Mouse (Mus musculus) gastrocnemius, postnatal 4 days (tissue): ENCODE data around the gene Itga7. TPM values are rescaled to one million over a fixed set of nuclear protein-coding genes. Genes with fewer than 3 reads are reported as not detected.
"Not testable (repeated sequence)": the region's sequence is repeated elsewhere in the genome, so short reads cannot be mapped to it uniquely, and the experiment has no call there.

Experiments used
- DNase-seq, 2 experiments: peaks; one replicate each; pipeline ENCODE4 v3.0.0; 2021 to 2022; ENCODE audit warnings: low spot score in 2 of 2, mixed read lengths in 2 of 2
- total RNA-seq, 2 experiments: library from RNA; stranded (reverse); gene quantifications; 2 replicates each; pipeline ENCODE4 v1.2.3; 2021

Gene Itga7
- total RNA-seq, 2 experiments from 2014 or later, result 148 to 157 TPM

GRCm38 (mm10) chr10:128977522-128978114, 44.0 kb downstream of the Itga7 start:
- peak; percentile 25 to 39 for DNase-seq

GRCm38 (mm10) chr10:128980644-128981365, 47.2 kb downstream of the Itga7 start:
- DNase-seq, result no peak

GRCm38 (mm10) chr10:128989131-128989530, 55.5 kb downstream of the Itga7 start, which contains the start of gene Olfr9:
Gene Olfr9, plus strand, starts transcription at chr10:128989431.
- DNase-seq, result not testable (repeated sequence)

GRCm38 (mm10) chr10:128990129-128990850, 56.7 kb downstream of the Itga7 start:
- not testable (repeated sequence) for DNase-seq

GRCm38 (mm10) chr10:128990994-128991393, 57.4 kb downstream of the Itga7 start:
- DNase-seq, result no peak

GRCm38 (mm10) chr10:128995796-128996195, 62.2 kb downstream of the Itga7 start:
- no peak for DNase-seq

GRCm38 (mm10) chr10:128996523-128997040, 63.0 kb downstream of the Itga7 start:
- DNase-seq, result no peak

GRCm38 (mm10) chr10:129004032-129004920, 70.7 kb downstream of the Itga7 start:
- DNase-seq, result no peak

Other genes starting within 250 kb of the Itga7 start
- 10 to 100 TPM; 85.8 to 88.8 TPM for gene Rab5b, start 237.6 kb upstream of the Itga7 start, total RNA-seq
- 1 to 10 TPM; 4.0 to 5.2 TPM for gene Pmel, start 229.6 kb upstream of the Itga7 start, total RNA-seq
- gene Cdk2, start 228.8 kb upstream of the Itga7 start, total RNA-seq, result 10 to 100 TPM; 38.7 to 42.8 TPM
- gene Dgka, start 189.0 kb upstream of the Itga7 start, total RNA-seq, result 1 to 10 TPM; 6.7 TPM
- gene Pym1, start 185.9 kb upstream of the Itga7 start, total RNA-seq, result 10 to 100 TPM; 18.3 to 22.1 TPM
- gene Mmp19, start 142.9 kb upstream of the Itga7 start, total RNA-seq, result 1 to 10 TPM; 2.8 to 3.0 TPM
- gene Dnajc14, start 129.8 kb upstream of the Itga7 start, total RNA-seq, result 10 to 100 TPM; 48.6 to 50.7 TPM
- gene Tmem198b, start 129.4 kb upstream of the Itga7 start, total RNA-seq, result 10 to 100 TPM; 17.3 to 20.2 TPM
- gene Sarnp, start 116.5 kb upstream of the Itga7 start, total RNA-seq, result 10 to 100 TPM; 48.5 to 54.6 TPM
- gene Ormdl2, start 112.2 kb upstream of the Itga7 start, total RNA-seq, result 10 to 100 TPM; 11.7 to 12.0 TPM
- 1 to 10 TPM; 7.5 to 8.3 TPM for gene Gdf11, start 42.1 kb upstream of the Itga7 start, total RNA-seq
- gene Cd63, start 32.8 kb upstream of the Itga7 start, total RNA-seq, result 100 to 1,000 TPM; 311 to 352 TPM
- 10 to 100 TPM; 11.7 to 12.1 TPM for gene Rdh5, start 10.9 kb upstream of the Itga7 start, total RNA-seq
- gene Bloc1s1, start 9.8 kb upstream of the Itga7 start, total RNA-seq, result 100 to 1,000 TPM; 218 to 231 TPM
- gene Mettl7b, start 27.2 kb downstream of the Itga7 start, total RNA-seq, result under 1 TPM in 1 of 2 experiments, not detected in 1; 0.73 TPM
- gene Olfr9, start 55.6 kb downstream of the Itga7 start, total RNA-seq, result not detected
- gene Olfr763, start 77.0 kb downstream of the Itga7 start, total RNA-seq, result not detected
- not detected for gene Olfr764-ps1, start 106.1 kb downstream of the Itga7 start, total RNA-seq
- not detected for gene Olfr765, start 116.2 kb downstream of the Itga7 start, total RNA-seq
- not detected for gene Olfr766-ps1, start 135.2 kb downstream of the Itga7 start, total RNA-seq
- not detected for gene Olfr767, start 149.1 kb downstream of the Itga7 start, total RNA-seq
- gene Olfr768, start 165.6 kb downstream of the Itga7 start, total RNA-seq, result not detected
- gene Olfr769, start 184.0 kb downstream of the Itga7 start, total RNA-seq, result not detected
- not detected for gene Olfr770, start 205.2 kb downstream of the Itga7 start, total RNA-seq
- gene Olfr771, start 230.9 kb downstream of the Itga7 start, total RNA-seq, result not detected
- gene Olfr772, start 244.1 kb downstream of the Itga7 start, total RNA-seq, result not detected